Mouse (Mus musculus): ENCODE results near the gene Cdk2ap1. TPM values are rescaled to one million over a fixed set of nuclear protein-coding genes. Genes with fewer than 3 reads are reported as not detected.
"Not testable (repeated sequence)": the region's sequence is repeated elsewhere in the genome, so short reads cannot be mapped to it uniquely, and the experiment has no call there.

The Cdk2ap1 gene
- polyA plus RNA-seq, 1 experiment from 2014 or later: 131 TPM

DNA sequence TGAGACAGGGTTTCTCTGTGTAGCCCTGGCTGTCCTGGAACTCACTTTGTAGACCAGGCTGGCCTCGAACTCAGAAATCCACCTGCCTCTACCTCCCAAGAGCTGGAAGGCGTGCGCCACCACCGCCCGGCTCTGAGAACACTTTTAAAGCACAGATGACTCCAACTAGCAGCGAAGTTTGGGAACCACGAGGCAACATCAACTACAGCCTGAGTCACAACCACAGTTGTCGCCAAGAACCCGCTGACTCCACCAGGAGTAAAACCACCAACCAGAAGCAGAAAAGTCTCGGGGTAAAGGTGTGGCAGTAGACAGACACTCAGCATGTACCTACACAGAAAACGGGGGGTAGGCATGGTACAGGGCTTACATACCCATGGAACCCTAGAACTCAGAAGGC is 52.8 kb downstream of the Cdk2ap1 start:
- TF ChIP-seq CTCF (IDR thresholded peaks at IDR 0.05; ENCODE audit: low read depth): no peak
- no peak for ATAC-seq (replicated peaks; ENCODE audit: low FRiP score, low read depth)

DNA sequence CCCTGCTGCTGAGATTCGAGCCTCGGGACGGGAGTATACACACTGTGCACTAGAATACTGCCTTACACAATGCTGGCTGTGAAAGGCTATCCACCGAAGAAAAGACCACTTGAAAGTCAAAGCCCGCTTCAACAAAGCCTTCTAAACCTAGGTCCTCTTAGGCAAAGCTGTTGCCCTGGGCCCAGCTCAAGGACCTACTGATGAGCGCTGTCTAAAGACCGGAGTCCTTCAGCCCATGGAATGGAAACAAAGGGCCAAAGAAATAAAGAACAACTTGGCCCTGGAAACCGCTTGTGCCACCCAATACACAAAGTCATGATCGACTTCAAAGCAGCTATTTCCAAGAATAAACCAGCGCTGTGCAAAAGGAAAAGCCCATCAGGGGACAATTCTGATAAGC is 53.7 kb downstream of the Cdk2ap1 start:
- peaks cover 37% of the 10 kb centered on the region for H3K36me3 ChIP-seq (ENCODE audit: insufficient read depth, low read length)
- 95% methylated on average over 10 of the region's 10 CpGs for WGBS

More for the DNA sequence above, 52.8 kb downstream of the Cdk2ap1 start:
- H3K9me3 ChIP-seq (replicated peaks; ENCODE audit: low read length): no peaks in the 10 kb centered on the region; the same call in 1 of the 2 replicates
- H3K36me3 ChIP-seq (ENCODE audit: insufficient read depth, low read length): peaks cover 42% of the 10 kb centered on the region
- DNase-seq (ENCODE audit: low spot score): no peak
- no peak overlapping the region for H3K4me2 ChIP-seq (ENCODE audit: low read length)
- no peak overlapping the region for H3K4me3 ChIP-seq (replicated peaks; ENCODE audit: low read depth, low read length)
- WGBS: 98% methylated on average over 11 of the region's 11 CpGs
- H3K27ac ChIP-seq: no peak overlapping the region
- no peaks in the 10 kb centered on the region for H3K27me3 ChIP-seq (ENCODE audit: insufficient read depth, low read length)
- H3K9ac ChIP-seq (ENCODE audit: low read depth, low read length): no peak overlapping the region
- H3K4me1 ChIP-seq (replicated peaks; ENCODE audit: insufficient read depth, low read length): no peaks in the 10 kb centered on the region

DNA sequence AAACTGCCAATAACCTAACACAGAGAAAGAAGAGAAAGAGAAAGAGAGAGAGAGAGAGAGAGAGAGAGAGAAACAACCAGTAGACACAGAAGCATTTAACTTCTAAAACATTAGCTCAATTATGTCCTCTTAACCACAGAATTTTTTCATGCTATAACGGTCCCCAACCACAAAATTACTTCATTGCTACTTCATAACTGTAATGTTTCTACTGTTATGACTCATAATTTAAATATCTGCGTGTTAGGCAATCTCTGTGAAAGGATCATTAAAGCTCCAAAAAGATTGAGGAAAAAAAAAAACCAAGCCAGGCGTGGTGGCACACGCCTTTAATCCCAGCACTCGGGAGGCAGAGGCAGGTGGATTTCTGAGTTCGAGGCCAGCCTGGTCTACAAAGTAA is 60.0 kb downstream of the Cdk2ap1 start:
- WGBS: 87% methylated on average over 6 of the region's 6 CpGs
- ATAC-seq (replicated peaks; ENCODE audit: low FRiP score, low read depth); H3K27me3 ChIP-seq (ENCODE audit: insufficient read depth, low read length); H3K27ac ChIP-seq; DNase-seq (ENCODE audit: low spot score); H3K9me3 ChIP-seq (replicated peaks; ENCODE audit: low read length); H3K9ac ChIP-seq (ENCODE audit: low read depth, low read length); H3K4me1 ChIP-seq (replicated peaks; ENCODE audit: insufficient read depth, low read length); H3K4me3 ChIP-seq (replicated peaks; ENCODE audit: low read depth, low read length); H3K4me2 ChIP-seq (ENCODE audit: low read length): not testable (repeated sequence)
- peaks cover 37% of the 10 kb centered on the region for H3K36me3 ChIP-seq (ENCODE audit: insufficient read depth, low read length)

More for the DNA sequence above, 53.7 kb downstream of the Cdk2ap1 start:
- no peak overlapping the region for H3K27ac ChIP-seq
- no peak overlapping the region for H3K9ac ChIP-seq (ENCODE audit: low read depth, low read length)
- no peaks in the 10 kb centered on the region; the same call in 1 of the 2 replicates for H3K9me3 ChIP-seq (replicated peaks; ENCODE audit: low read length)
- DNase-seq (ENCODE audit: low spot score): no peak
- no peak for TF ChIP-seq CTCF (IDR thresholded peaks at IDR 0.05; ENCODE audit: low read depth)
- ATAC-seq (replicated peaks; ENCODE audit: low FRiP score, low read depth): no peak
- H3K4me2 ChIP-seq (ENCODE audit: low read length): no peak overlapping the region
- H3K4me1 ChIP-seq (replicated peaks; ENCODE audit: insufficient read depth, low read length): no peaks in the 10 kb centered on the region
- no peak overlapping the region for H3K4me3 ChIP-seq (replicated peaks; ENCODE audit: low read depth, low read length)
- no peaks in the 10 kb centered on the region for H3K27me3 ChIP-seq (ENCODE audit: insufficient read depth, low read length)

DNA sequence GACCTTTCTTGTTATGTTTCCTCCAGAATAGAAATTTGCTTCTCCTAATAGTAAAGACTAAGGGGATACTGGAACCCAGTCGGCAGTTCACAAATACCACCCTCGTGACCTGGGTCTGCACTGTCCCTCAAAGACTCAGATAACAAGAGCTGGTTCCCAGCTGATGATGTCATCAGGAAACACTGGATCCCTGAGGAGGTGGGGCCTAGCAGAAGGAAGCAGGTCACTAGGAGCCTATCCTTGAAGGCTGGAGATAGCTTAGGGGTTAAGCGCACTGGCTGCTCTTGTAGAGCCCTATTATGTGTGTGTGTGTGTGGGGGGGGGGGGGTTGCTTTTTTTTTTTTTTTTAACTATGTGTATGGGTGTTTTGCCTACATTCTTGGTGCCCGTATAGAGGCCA is 62.8 kb downstream of the Cdk2ap1 start:
- no peaks in the 10 kb centered on the region for H3K9me3 ChIP-seq (replicated peaks; ENCODE audit: low read length)
- H3K4me2 ChIP-seq (ENCODE audit: low read length): no peak overlapping the region
- WGBS: 74% methylated on average over 4 of the region's 4 CpGs
- peaks cover 26% of the 10 kb centered on the region for H3K36me3 ChIP-seq (ENCODE audit: insufficient read depth, low read length)
- no peak for TF ChIP-seq CTCF (IDR thresholded peaks at IDR 0.05; ENCODE audit: low read depth)
- ATAC-seq (replicated peaks; ENCODE audit: low FRiP score, low read depth) (no peak), DNase-seq (ENCODE audit: low spot score) (no peak)
- H3K27ac ChIP-seq: no peak overlapping the region
- H3K9ac ChIP-seq (ENCODE audit: low read depth, low read length): no peak overlapping the region
- no peaks in the 10 kb centered on the region for H3K27me3 ChIP-seq (ENCODE audit: insufficient read depth, low read length)
- no peak overlapping the region for H3K4me3 ChIP-seq (replicated peaks; ENCODE audit: low read depth, low read length)
- no peaks in the 10 kb centered on the region for H3K4me1 ChIP-seq (replicated peaks; ENCODE audit: insufficient read depth, low read length)

DNA sequence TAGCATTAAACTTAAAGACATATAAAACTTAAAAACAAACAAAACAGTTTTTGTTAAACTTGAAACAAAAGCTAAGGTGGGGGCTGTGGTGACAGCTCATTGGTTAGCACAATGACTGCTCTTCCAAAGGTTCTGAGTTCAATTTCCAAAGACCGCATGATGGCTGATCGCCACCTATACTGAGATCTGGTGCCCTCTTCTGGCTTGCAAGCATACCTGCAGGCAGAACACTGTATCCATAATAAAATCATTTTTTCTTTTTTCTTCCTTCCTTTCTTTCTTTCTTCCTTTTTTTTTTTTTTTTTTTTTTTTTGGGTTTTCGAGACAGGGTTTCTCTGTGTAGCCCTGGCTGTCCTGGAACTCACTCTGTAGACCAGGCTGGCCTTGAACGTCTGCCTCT is 63.6 kb downstream of the Cdk2ap1 start:
- H3K36me3 ChIP-seq (ENCODE audit: insufficient read depth, low read length): peaks cover 23% of the 10 kb centered on the region
- peak; percentile 48 for DNase-seq (ENCODE audit: low spot score)
- H3K9ac ChIP-seq (ENCODE audit: low read depth, low read length); H3K4me2 ChIP-seq (ENCODE audit: low read length); H3K27ac ChIP-seq; H3K27me3 ChIP-seq (ENCODE audit: insufficient read depth, low read length); H3K9me3 ChIP-seq (replicated peaks; ENCODE audit: low read length); ATAC-seq (replicated peaks; ENCODE audit: low FRiP score, low read depth); H3K4me3 ChIP-seq (replicated peaks; ENCODE audit: low read depth, low read length); H3K4me1 ChIP-seq (replicated peaks; ENCODE audit: insufficient read depth, low read length): not testable (repeated sequence)
- TF ChIP-seq CTCF (IDR thresholded peaks at IDR 0.05; ENCODE audit: low read depth): peak; percentile 74
- 60% methylated on average over 3 of the region's 4 CpGs for WGBS

DNA sequence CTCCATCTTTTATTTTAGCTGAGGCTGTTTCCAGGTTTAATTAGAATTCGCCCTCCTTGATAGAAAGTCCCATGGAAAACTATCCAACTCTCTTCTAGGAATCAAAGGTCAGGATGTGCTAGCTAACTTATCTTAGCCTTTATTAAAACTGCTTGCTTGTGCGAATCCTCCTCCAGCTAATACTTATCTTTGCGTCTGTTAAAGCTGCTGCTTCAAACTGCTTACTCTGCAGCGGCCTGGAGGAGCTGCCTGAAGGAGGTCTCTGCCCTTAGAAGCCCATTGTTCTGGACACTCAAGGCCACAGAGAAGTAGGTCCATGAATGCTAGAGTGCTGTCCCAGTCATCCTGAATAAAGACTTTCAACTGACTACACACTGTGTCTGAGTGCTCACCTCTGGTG is 66.4 kb downstream of the Cdk2ap1 start:
- Histone ChIP-seq H3K4me3 (replicated peaks; ENCODE audit: low read depth, low read length) (no peak overlapping the region), H3K27me3 (ENCODE audit: insufficient read depth, low read length) (no peaks in the 10 kb centered on the region), H3K36me3 (ENCODE audit: insufficient read depth, low read length) (peaks cover 30% of the 10 kb centered on the region), H3K9ac (ENCODE audit: low read depth, low read length) (no peak overlapping the region), H3K27ac (no peak overlapping the region), H3K4me1 (replicated peaks; ENCODE audit: insufficient read depth, low read length) (no peaks in the 10 kb centered on the region), H3K9me3 (replicated peaks; ENCODE audit: low read length) (no peaks in the 10 kb centered on the region), H3K4me2 (ENCODE audit: low read length) (no peak overlapping the region)
- no peak for TF ChIP-seq CTCF (IDR thresholded peaks at IDR 0.05; ENCODE audit: low read depth)
- DNase-seq (ENCODE audit: low spot score) (no peak), ATAC-seq (replicated peaks; ENCODE audit: low FRiP score, low read depth) (no peak)
- 92% methylated on average over 4 of the region's 4 CpGs for WGBS

Other genes starting within 250 kb of the Cdk2ap1 start
- gene Arl6ip4, start 247.0 kb downstream of the Cdk2ap1 start, polyA plus RNA-seq (2015; fragmentation: Nextera tagmentation; extraction: Ambion mirVana): 103 TPM in 2 replicates
- 3.0 and 3.1 TPM in 2 replicates for gene Pitpnm2, start 113.3 kb downstream of the Cdk2ap1 start, polyA plus RNA-seq (2015; fragmentation: Nextera tagmentation; extraction: Ambion mirVana)
- gene Mphosph9, start 35.1 kb downstream of the Cdk2ap1 start, polyA plus RNA-seq (2015; fragmentation: Nextera tagmentation; extraction: Ambion mirVana): 5.2 and 6.0 TPM in 2 replicates
- gene 2810006K23Rik, start 35.0 kb downstream of the Cdk2ap1 start, polyA plus RNA-seq (2015; fragmentation: Nextera tagmentation; extraction: Ambion mirVana): 12.0 and 13.9 TPM in 2 replicates
- 56.2 and 70.6 TPM in 2 replicates for gene Sbno1, start 62.9 kb upstream of the Cdk2ap1 start, polyA plus RNA-seq (2015; fragmentation: Nextera tagmentation; extraction: Ambion mirVana)
- 32.8 and 47.5 TPM in 2 replicates for gene Kmt5a, start 76.8 kb upstream of the Cdk2ap1 start, polyA plus RNA-seq (2015; fragmentation: Nextera tagmentation; extraction: Ambion mirVana)
- gene Rilpl2, start 115.3 kb upstream of the Cdk2ap1 start, polyA plus RNA-seq (2015; fragmentation: Nextera tagmentation; extraction: Ambion mirVana): 41.9 and 44.7 TPM in 2 replicates
- 17.1 and 21.3 TPM in 2 replicates for gene Snrnp35, start 120.1 kb upstream of the Cdk2ap1 start, polyA plus RNA-seq (2015; fragmentation: Nextera tagmentation; extraction: Ambion mirVana)
- gene Rilpl1, start 168.3 kb upstream of the Cdk2ap1 start, polyA plus RNA-seq (2015; fragmentation: Nextera tagmentation; extraction: Ambion mirVana): 24.2 and 27.2 TPM in 2 replicates
- gene Tmed2, start 177.6 kb upstream of the Cdk2ap1 start, polyA plus RNA-seq (2015; fragmentation: Nextera tagmentation; extraction: Ambion mirVana): 561 and 572 TPM in 2 replicates
- 7.5 and 8.3 TPM in 2 replicates for gene Ddx55, start 189.8 kb upstream of the Cdk2ap1 start, polyA plus RNA-seq (2015; fragmentation: Nextera tagmentation; extraction: Ambion mirVana)
- 64.4 and 66.0 TPM in 2 replicates for gene Eif2b1, start 216.0 kb upstream of the Cdk2ap1 start, polyA plus RNA-seq (2015; fragmentation: Nextera tagmentation; extraction: Ambion mirVana)
- 44.6 and 49.3 TPM in 2 replicates for gene Gtf2h3, start 216.1 kb upstream of the Cdk2ap1 start, polyA plus RNA-seq (2015; fragmentation: Nextera tagmentation; extraction: Ambion mirVana)